Mouse (Mus musculus) G1E (cell line): ENCODE data around the gene Hist1h3g.
"Not testable (repeated sequence)": the region's sequence is repeated elsewhere in the genome, so short reads cannot be mapped to it uniquely, and the experiment has no call there.

Experiments
- CTCF ChIP-seq: IDR thresholded peaks from 2 replicates; pipeline ENCODE4 v1.5.1; 2012; ENCODE audit warnings: low read depth, low read length, inconsistent platforms, mixed read lengths
- GATA1 ChIP-seq: IDR thresholded peaks from 2 replicates; pipeline ENCODE4 v1.6.1; 2012; ENCODE audit warnings: borderline replicate concordance, low read length, inconsistent platforms, mixed read lengths
- GATA2 ChIP-seq: IDR thresholded peaks from 2 replicates; pipeline ENCODE4 v1.6.1; 2012; ENCODE audit warnings: low read depth, low read length, inconsistent platforms, borderline replicate concordance
- POLR2AphosphoS5 ChIP-seq: IDR thresholded peaks from 2 replicates; pipeline ENCODE4 v1.6.1; 2012; ENCODE audit warnings: low read depth, low read length, inconsistent platforms; ENCODE audit not compliant: insufficient replicate concordance
- TAL1 ChIP-seq: conservative IDR thresholded peaks from 2 replicates; pipeline ENCODE4 v1.6.1; 2012; ENCODE audit warnings: low read depth, low read length, inconsistent platforms, mixed read lengths

DNA sequence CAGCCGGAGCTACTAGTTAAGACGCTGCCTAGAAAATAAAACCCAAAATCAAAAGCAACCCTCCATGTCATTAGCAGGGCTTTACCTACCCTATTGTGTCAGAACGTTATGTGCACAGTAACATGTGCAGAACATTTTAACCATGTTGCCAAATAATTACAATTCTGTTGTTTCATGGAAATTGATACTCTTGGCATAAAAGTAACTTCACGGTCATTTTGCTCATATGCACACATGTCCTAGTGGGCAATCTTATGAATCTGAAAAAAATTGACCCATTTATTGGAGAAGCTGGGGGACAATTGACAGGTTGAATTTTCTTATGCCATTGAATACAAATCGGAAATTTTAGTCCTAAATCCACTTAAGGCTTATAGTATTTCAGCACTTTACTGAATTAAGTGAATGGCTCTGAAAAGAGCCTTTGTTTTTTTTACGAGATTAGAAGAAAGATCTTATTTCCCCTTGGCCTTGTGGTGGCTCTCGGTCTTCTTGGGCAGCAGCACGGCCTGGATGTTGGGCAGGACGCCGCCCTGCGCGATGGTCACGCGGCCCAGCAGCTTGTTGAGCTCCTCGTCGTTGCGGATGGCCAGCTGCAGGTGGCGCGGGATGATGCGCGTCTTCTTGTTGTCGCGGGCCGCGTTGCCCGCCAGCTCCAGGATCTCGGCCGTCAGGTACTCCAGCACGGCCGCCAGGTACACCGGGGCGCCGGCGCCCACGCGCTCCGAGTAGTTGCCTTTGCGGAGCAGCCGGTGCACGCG is 35.2 kb downstream of the Hist1h3g start:
- TF ChIP-seq GATA1, CTCF, TAL1, GATA2: not testable (repeated sequence)
- peak; percentile 99 for TF ChIP-seq POLR2AphosphoS5
